Mouse (Mus musculus): ENCODE measurements around the gene Krtcap3.

DNA sequence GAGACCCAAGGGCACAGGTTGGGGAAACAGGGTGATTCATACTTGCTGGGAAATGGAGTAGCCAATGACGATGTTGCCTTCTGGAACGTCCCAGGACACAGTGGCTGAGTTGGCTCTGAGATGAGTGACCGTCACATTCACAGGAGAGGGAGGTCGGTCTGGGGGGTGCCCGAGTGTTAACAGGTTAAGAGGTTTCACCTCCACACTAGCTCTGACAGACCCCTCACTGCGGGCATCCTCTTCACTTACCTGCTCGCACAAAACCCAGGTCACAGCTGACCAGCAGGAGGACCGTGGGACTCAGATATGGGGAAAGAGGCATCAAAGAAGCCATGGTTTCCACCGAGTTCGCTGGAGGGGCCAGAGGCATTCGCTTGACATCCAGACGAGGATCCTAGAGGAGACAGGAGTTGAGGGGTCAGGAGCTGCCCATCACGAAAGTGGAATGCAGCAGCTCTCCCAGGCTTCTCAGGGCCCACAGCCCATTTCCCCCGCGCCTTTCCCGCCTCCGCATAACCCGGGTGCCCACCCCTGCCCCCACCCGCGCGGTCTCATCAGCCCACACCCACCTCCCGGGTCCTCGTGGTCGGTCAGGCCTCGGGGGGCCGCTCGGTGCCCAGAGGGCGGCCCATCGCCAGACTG, 43.6 kb downstream of the Krtcap3 start:
- TF ChIP-seq CTCF (IDR thresholded peaks at IDR 0.05; ENCODE audit: low read depth): no peak
- no peak for TF ChIP-seq EP300 (IDR thresholded peaks at IDR 0.05; ENCODE audit: low read depth)
